ENCODE assay signal across 21 mouse cellular contexts in the genomic region with DNA sequence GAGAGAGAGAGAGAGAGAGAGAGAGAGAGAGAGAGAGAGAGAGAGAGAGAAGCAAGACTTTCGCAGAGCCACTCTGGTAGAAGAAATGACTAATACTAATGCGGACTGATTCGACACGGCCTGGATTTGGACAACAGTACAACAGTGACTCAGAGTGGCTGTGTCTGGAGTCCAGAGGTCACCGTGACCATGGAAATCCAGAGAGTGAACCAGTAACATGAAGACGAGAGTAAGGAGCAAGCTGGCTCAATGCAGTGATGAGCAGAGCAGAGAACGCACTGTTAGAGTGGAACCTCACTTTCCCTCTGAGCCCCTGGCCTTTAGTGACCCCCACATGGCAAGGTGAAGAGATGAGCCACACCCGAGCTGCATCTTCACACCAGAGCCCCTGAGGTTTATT. TPM values are rescaled to one million over a fixed set of nuclear protein-coding genes. Genes with fewer than 3 reads are reported as not detected.
A peak's percentile ranks its signal among the peaks of the same experiment; 100 is the strongest.
DNase-seq lines count a peak whose midpoint lies in the region; ATAC-seq and TF ChIP-seq lines count a peak whose summit lies in the region.
"Had no signal": no experiment of that assay in that cellular context is flagged by ENCODE, and none has a peak within 500 bp of the region (broad histone marks: within the 10 kb centered on the region; RNA-seq: fewer than 3 reads in every experiment).

No protein-coding gene starts in this region.

- DNase-seq in NIH3T3 (ENCODE audit: low read depth): peak; percentile 67
- DNase-seq in adrenal gland, adult 8-10 months: peak; percentile 68
- DNase-seq in adrenal gland, postnatal 36 days: peak; percentile 55 to 60
- DNase-seq in thymus, postnatal 0 days (ENCODE audit: low spot score): no peak
- DNase-seq in cerebellum, adult 11 months: no peak
- no peak for DNase-seq in forebrain, postnatal 0 days
- no peak for DNase-seq in forebrain, embryonic 11.5 days (ENCODE audit: low spot score)
- DNase-seq: cerebellum, adult 8-10 months; cerebellum, postnatal 14 days; embryo, embryonic 11 days; gastrocnemius, adult 2 months; gastrocnemius, postnatal 25 days; heart, postnatal 10 days; kidney, adult 18-20 months had no signal

- H3ac ChIP-seq in C2C12 (ENCODE audit: control insufficient read depth, insufficient read length, low read depth): no peak overlapping the region

- H3K4me1 ChIP-seq in forebrain, postnatal 0 days (ENCODE audit: insufficient read depth): no peaks in the 10 kb centered on the region
- H3K4me1 ChIP-seq in forebrain, embryonic 11.5 days (replicated peaks; ENCODE audit: control insufficient read depth, insufficient read depth, low read length): no peaks in the 10 kb centered on the region
- H3K4me1 ChIP-seq: forebrain, embryonic 12.5 days; hindbrain, embryonic 10.5 days; intestine, embryonic 15.5 days had no signal

- no peaks in the 10 kb centered on the region for H3K9me3 ChIP-seq in forebrain, postnatal 0 days (ENCODE audit: low read length)
- no peaks in the 10 kb centered on the region for H3K9me3 ChIP-seq in forebrain, embryonic 11.5 days (ENCODE audit: control insufficient read depth, low read length)
- H3K9me3 ChIP-seq: embryonic facial prominence, embryonic 12.5 days; forebrain, embryonic 12.5 days; hindbrain, embryonic 10.5 days; intestine, embryonic 15.5 days had no signal

- WGBS in forebrain, postnatal 0 days: 93% methylated on average over 8 of the region's 8 CpGs
- 91% methylated on average over 8 of the region's 8 CpGs for WGBS in forebrain, embryonic 11.5 days

- H3K36me3 ChIP-seq in C2C12 (ENCODE audit: control insufficient read depth, insufficient read depth): no peaks in the 10 kb centered on the region
- no peaks in the 10 kb centered on the region for H3K36me3 ChIP-seq in forebrain, postnatal 0 days (ENCODE audit: insufficient read depth)
- H3K36me3 ChIP-seq in forebrain, embryonic 11.5 days (ENCODE audit: control insufficient read depth, insufficient read depth, low read length): no peaks in the 10 kb centered on the region
- H3K36me3 ChIP-seq: embryonic facial prominence, embryonic 12.5 days; forebrain, embryonic 12.5 days; hindbrain, embryonic 10.5 days; intestine, embryonic 15.5 days had no signal

- no peak for TF ChIP-seq CTCF in C2C12 (IDR thresholded peaks at IDR 0.05; ENCODE audit: control insufficient read depth, insufficient read depth, insufficient read length)
- TF ChIP-seq CTCF in forebrain, postnatal 0 days (IDR thresholded peaks at IDR 0.05; ENCODE audit: low read depth): no peak

- no peak overlapping the region for H3K27ac ChIP-seq in forebrain, postnatal 0 days (ENCODE audit: low read depth, low read length)
- H3K27ac ChIP-seq in forebrain, embryonic 11.5 days (ENCODE audit: low read depth, low read length): no peak overlapping the region
- H3K27ac ChIP-seq: embryonic facial prominence, embryonic 12.5 days; forebrain, embryonic 12.5 days; gastrocnemius, adult 2 months; hindbrain, embryonic 10.5 days; hindbrain, embryonic 14.5 days; intestine, embryonic 15.5 days had no signal

- no peaks in the 10 kb centered on the region for H3K27me3 ChIP-seq in C2C12 (ENCODE audit: control insufficient read depth, insufficient read depth, insufficient read length)
- H3K27me3 ChIP-seq in forebrain, postnatal 0 days (ENCODE audit: insufficient read depth, low read length): no peaks in the 10 kb centered on the region
- H3K27me3 ChIP-seq in forebrain, embryonic 11.5 days (ENCODE audit: control insufficient read depth, insufficient read depth, low read length): no peaks in the 10 kb centered on the region
- H3K27me3 ChIP-seq: CH12.LX; embryonic facial prominence, embryonic 12.5 days; forebrain, embryonic 12.5 days; intestine, embryonic 15.5 days had no signal

- no peak overlapping the region for H3K4me3 ChIP-seq in C2C12 (ENCODE audit: insufficient read depth, poor library complexity, severe bottlenecking)
- H3K4me3 ChIP-seq in forebrain, postnatal 0 days (ENCODE audit: low read depth, low read length): no peak overlapping the region
- no peak overlapping the region for H3K4me3 ChIP-seq in forebrain, embryonic 11.5 days (ENCODE audit: low read depth, low read length)
- H3K4me3 ChIP-seq: embryonic facial prominence, embryonic 12.5 days; forebrain, embryonic 12.5 days; gastrocnemius, adult 2 months; hindbrain, embryonic 10.5 days; intestine, embryonic 15.5 days had no signal

- H3K9ac ChIP-seq in forebrain, postnatal 0 days: no peak overlapping the region
- no peak overlapping the region for H3K9ac ChIP-seq in forebrain, embryonic 11.5 days (ENCODE audit: low read length)
- H3K9ac ChIP-seq: embryonic facial prominence, embryonic 12.5 days; forebrain, embryonic 12.5 days; hindbrain, embryonic 14.5 days; intestine, embryonic 15.5 days had no signal

- no peak overlapping the region for H3K4me2 ChIP-seq in forebrain, postnatal 0 days (ENCODE audit: low read depth)
- H3K4me2 ChIP-seq in forebrain, embryonic 11.5 days (ENCODE audit: low read depth, low read length, severe bottlenecking): no peak overlapping the region
- H3K4me2 ChIP-seq: embryonic facial prominence, embryonic 12.5 days; forebrain, embryonic 12.5 days; hindbrain, embryonic 14.5 days; intestine, embryonic 15.5 days had no signal

- no peaks in the 10 kb centered on the region for H3K79me3 ChIP-seq in C2C12 (ENCODE audit: low read depth)

- ATAC-seq in forebrain, postnatal 0 days: no peak
- no peak for ATAC-seq in forebrain, embryonic 11.5 days (replicated peaks; ENCODE audit: low FRiP score)
- ATAC-seq: intestine, embryonic 15.5 days had no signal

- no peaks in the 10 kb centered on the region for H3K79me2 ChIP-seq in C2C12 (ENCODE audit: control insufficient read depth, insufficient read depth)

TF ChIP-seq in C2C12, 6 proteins besides CTCF, POLR2A, EP300 and RAD21:
- TF ChIP-seq USF1 (IDR thresholded peaks at IDR 0.05; ENCODE audit: low read depth): no peak
- TF ChIP-seq MYOD1 (IDR thresholded peaks at IDR 0.05; ENCODE audit: control insufficient read depth, insufficient read length, low read depth): no peak
- no peak for TF ChIP-seq MAX (IDR thresholded peaks at IDR 0.05)
- TF ChIP-seq FOSL1 (IDR thresholded peaks at IDR 0.05; ENCODE audit: insufficient read depth, low read length, poor library complexity, severe bottlenecking): peak; percentile 38
- no peak for TF ChIP-seq MYOG (IDR thresholded peaks at IDR 0.05; ENCODE audit: control insufficient read depth, extremely low read depth, insufficient read length)
- no peak for TF ChIP-seq CEBPB (IDR thresholded peaks at IDR 0.05; ENCODE audit: low read depth)

RNA-seq across cellular contexts. Expression of gene Ncam1, which starts 28.9 kb away (rescaled TPM):
- polyA plus RNA-seq in C2C12 (2012; fragmentation: generic; extraction: Trizol): 41.5 TPM
- 10 to 100 TPM; 49.7 to 96.7 (median 68.1) TPM for total RNA-seq in adrenal gland, adult 8-10 months (2022)
- 10 to 100 TPM; 37.5 to 40.2 TPM for total RNA-seq in adrenal gland, postnatal 36 days (2021)
- polyA plus RNA-seq in thymus, postnatal 0 days (2015; fragmentation: Nextera tagmentation; extraction: Ambion mirVana): 4.4 and 5.8 TPM in 2 replicates
- 401 and 517 TPM in 2 replicates for total RNA-seq in forebrain, postnatal 0 days (2014; rRNA removed)
- polyA plus RNA-seq in forebrain, postnatal 0 days (2015; fragmentation: Nextera tagmentation; extraction: Ambion mirVana): 412 and 524 TPM in 2 replicates
- polyA plus RNA-seq in forebrain, embryonic 11.5 days (2014; fragmentation: Nextera tagmentation; extraction: Ambion mirVana): 69.6 and 78.0 TPM in 2 replicates

Comparison
In these comparisons a context has a peak if more than half of its experiments do, and no peak if none do; other contexts are left out.
1. DNase-seq: peak in NIH3T3 (single experiment), adrenal gland, adult 8-10 months (single experiment) and adrenal gland, postnatal 36 days (2 of 2); none in thymus, postnatal 0 days (single experiment), cerebellum, adult 11 months (single experiment), forebrain, postnatal 0 days (single experiment) and forebrain, embryonic 11.5 days (single experiment).